Mouse (Mus musculus) midbrain, embryonic 10.5 days (tissue): ENCODE measurements around the gene Jam3. TPM values are rescaled to one million over a fixed set of nuclear protein-coding genes. Genes with fewer than 3 reads are reported as not detected.

Source experiments
- polyA plus RNA-seq: library from polyadenylated mRNA; unstranded; fragments of >200 nt; fragmentation: Nextera tagmentation; extraction: Ambion mirVana; gene quantifications from 2 replicates; pipeline ENCODE4 v1.2.1, GENCODE M21; 2016

The Jam3 gene
- polyA plus RNA-seq, 1 experiment from 2014 or later = 146 TPM

Other genes with a start within 250 kb of the Jam3 start
- not detected in 2 replicates for gene Gm1110, start 232.3 kb downstream of the Jam3 start, polyA plus RNA-seq
- gene Acad8, start 155.9 kb downstream of the Jam3 start, polyA plus RNA-seq = 43.8 and 46.1 TPM in 2 replicates
- 166 and 178 TPM in 2 replicates for gene Thyn1, start 155.7 kb downstream of the Jam3 start, polyA plus RNA-seq
- 38.3 and 40.7 TPM in 2 replicates for gene Vps26b, start 125.4 kb downstream of the Jam3 start, polyA plus RNA-seq
- 36.9 and 37.3 TPM in 2 replicates for gene Ncapd3, start 125.2 kb downstream of the Jam3 start, polyA plus RNA-seq
- 5.5 and 6.0 TPM in 2 replicates for gene Igsf9b, start 143.8 kb upstream of the Jam3 start, polyA plus RNA-seq
- not detected in 2 replicates for gene Spata19, start 241.4 kb upstream of the Jam3 start, polyA plus RNA-seq